Mouse (Mus musculus): Measurements from ENCODE around the gene H1foo. TPM values are rescaled to one million over a fixed set of nuclear protein-coding genes. Genes with fewer than 3 reads are reported as not detected.
A peak's percentile ranks its signal among the peaks of the same experiment; 100 is the strongest.

Gene H1foo
- polyA plus RNA-seq, 1 experiment = not detected

DNA sequence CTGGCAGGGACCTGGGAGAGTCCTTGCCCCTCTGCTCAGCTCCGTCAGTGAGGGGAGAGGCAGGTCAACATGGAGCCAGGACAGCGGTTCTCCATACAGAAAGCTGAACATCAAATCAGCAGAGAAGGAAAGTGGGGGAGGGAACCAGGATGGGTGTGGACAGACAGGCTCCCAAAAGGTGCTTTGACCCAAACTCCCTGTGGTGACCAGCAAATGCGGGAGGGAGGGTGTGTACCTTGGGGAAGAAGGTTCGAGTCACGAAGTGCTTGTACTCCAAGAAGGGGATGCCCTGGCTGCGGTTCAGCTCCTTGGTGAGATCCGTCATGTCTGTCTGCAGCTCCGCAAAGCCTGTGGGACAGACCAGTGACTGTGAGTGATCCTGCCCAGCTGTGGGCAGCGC, 18.9 kb downstream of the H1foo start:
- no peak for DNase-seq (ENCODE audit: low read depth)

GRCm38 (mm10) chr6:115966227-115966966, 21.7 kb downstream of the H1foo start:
- TF ChIP-seq POLR2A (IDR thresholded peaks at IDR 0.05; ENCODE audit: borderline replicate concordance, extremely low read depth, insufficient read depth, insufficient read length, poor library complexity, severe bottlenecking) = no peak
- TF ChIP-seq CTCF (IDR thresholded peaks at IDR 0.05; ENCODE audit: borderline replicate concordance, extremely low read depth, insufficient read depth, insufficient read length) = no peak
- DNase-seq (ENCODE audit: low read depth) = no peak

More for the DNA sequence above, 18.9 kb downstream of the H1foo start:
- TF ChIP-seq CTCF (IDR thresholded peaks at IDR 0.05; ENCODE audit: borderline replicate concordance, extremely low read depth, insufficient read depth, insufficient read length) (no peak), POLR2A (IDR thresholded peaks at IDR 0.05; ENCODE audit: borderline replicate concordance, extremely low read depth, insufficient read depth, insufficient read length, poor library complexity, severe bottlenecking) (no peak)

DNA sequence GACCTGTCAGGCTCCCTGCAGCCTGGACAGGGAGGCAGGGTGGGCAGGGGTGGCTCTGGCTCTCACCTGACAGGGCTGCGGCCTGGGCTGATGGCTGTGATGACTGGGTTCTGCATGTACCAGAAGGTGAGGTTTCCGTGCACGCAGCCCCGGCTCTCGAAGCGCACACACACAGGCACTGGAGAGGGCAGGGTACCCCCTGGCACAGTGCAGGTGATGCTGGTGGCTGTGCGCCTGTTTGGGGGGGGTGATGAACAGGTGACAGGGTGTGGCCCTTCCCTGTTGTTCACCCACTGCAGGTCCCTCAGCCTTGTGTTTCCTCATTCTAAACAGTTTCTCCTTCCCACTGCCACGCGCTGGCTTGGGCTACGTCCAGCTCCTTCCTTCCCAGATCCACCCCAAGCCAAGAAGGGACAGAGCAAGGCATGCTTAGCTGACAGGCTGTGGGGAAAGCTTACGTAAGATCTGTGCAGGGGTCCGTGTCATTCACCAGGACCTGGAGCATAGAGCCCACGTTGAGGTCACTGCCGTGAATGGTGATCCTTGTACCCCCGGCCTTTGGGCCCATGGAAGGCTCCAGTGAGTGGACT, 22.6 kb downstream of the H1foo start:
- no peak for DNase-seq (ENCODE audit: low read depth)
- TF ChIP-seq POLR2A (IDR thresholded peaks at IDR 0.05; ENCODE audit: borderline replicate concordance, extremely low read depth, insufficient read depth, insufficient read length, poor library complexity, severe bottlenecking) (no peak), CTCF (IDR thresholded peaks at IDR 0.05; ENCODE audit: borderline replicate concordance, extremely low read depth, insufficient read depth, insufficient read length) (no peak)

DNA sequence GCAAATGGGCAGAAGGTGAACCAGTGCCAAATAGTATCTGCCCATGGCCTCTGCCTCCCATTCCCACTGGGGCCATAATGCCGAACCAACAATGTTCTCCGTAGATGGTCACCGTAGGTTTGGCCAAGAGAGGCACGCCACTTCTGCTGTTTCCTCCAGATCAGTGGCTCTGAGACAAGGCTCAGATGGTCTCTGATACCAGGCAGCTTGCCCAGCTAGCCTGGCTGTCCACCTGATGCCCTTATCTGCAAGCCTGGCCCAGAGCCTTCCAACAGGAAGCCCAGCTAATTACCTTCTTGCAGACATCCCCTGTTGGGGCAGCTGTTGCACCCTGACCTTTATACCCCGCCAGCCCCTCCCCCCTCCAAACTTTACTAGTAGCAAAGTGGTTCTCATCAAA, 23.3 kb downstream of the H1foo start:
- DNase-seq (ENCODE audit: low read depth) = no peak
- TF ChIP-seq POLR2A (IDR thresholded peaks at IDR 0.05; ENCODE audit: borderline replicate concordance, extremely low read depth, insufficient read depth, insufficient read length, poor library complexity, severe bottlenecking) = no peak
- TF ChIP-seq CTCF (IDR thresholded peaks at IDR 0.05; ENCODE audit: borderline replicate concordance, extremely low read depth, insufficient read depth, insufficient read length) = no peak

- no peak for TF ChIP-seq CTCF (IDR thresholded peaks at IDR 0.05; ENCODE audit: borderline replicate concordance, extremely low read depth, insufficient read depth, insufficient read length)
- TF ChIP-seq POLR2A (IDR thresholded peaks at IDR 0.05; ENCODE audit: borderline replicate concordance, extremely low read depth, insufficient read depth, insufficient read length, poor library complexity, severe bottlenecking) = no peak
- no peak for DNase-seq (ENCODE audit: low read depth)
Measured at GRCm38 (mm10) chr6:115968700-115969099, 24.0 kb downstream of the H1foo start.

- DNase-seq (ENCODE audit: low read depth) = no peak
Measured at GRCm38 (mm10) chr6:115969103-115969502, 24.4 kb downstream of the H1foo start.

GRCm38 (mm10) chr6:115969952-115970351, 25.2 kb downstream of the H1foo start:
- TF ChIP-seq POLR2A (IDR thresholded peaks at IDR 0.05; ENCODE audit: borderline replicate concordance, extremely low read depth, insufficient read depth, insufficient read length, poor library complexity, severe bottlenecking) (no peak), CTCF (IDR thresholded peaks at IDR 0.05; ENCODE audit: borderline replicate concordance, extremely low read depth, insufficient read depth, insufficient read length) (no peak)
- no peak for DNase-seq (ENCODE audit: low read depth)

More at GRCm38 (mm10) chr6:115969103-115969502, 24.4 kb downstream of the H1foo start:
- TF ChIP-seq CTCF (IDR thresholded peaks at IDR 0.05; ENCODE audit: borderline replicate concordance, extremely low read depth, insufficient read depth, insufficient read length) (no peak), POLR2A (IDR thresholded peaks at IDR 0.05; ENCODE audit: borderline replicate concordance, extremely low read depth, insufficient read depth, insufficient read length, poor library complexity, severe bottlenecking) (no peak)

DNA sequence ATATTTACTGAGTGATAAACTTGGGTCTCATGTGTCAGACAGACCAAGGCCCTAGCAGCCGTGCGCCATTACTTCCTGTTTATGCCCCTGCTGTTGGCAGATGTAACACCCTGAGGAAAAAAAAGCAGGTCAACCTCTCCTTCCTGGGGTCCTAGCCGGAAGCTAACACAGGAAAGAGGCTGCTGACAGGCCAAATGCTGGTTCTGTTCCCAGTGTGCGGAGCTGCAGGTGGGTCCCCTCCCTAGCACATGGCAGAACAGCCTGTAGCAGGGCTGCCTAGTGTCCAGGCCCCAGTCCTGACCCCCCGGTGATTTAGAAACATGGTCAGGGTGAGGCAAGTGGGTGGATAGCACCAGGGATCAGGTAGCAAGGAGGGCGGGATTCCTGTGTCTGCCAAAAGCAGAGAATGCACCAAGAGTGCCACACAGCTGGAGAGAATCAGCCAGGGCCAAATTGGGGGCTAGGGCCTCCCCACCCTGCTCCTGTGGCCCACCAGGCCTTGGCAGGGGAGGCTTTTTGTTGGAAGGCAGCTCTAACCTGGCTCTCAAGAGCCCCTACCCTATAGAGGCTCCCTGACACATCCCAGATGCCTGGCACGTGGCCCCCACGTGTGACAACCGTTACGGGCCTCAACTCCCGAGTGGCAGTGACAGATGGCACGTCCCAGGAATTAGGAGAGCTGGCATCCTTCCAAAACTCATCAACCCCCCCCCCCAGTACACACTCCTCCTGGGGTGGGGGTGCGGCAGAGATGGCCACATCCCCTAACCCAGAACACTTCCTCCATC, 26.7 kb downstream of the H1foo start:
- DNase-seq (ENCODE audit: low read depth) = peak; percentile 78
- no peak for TF ChIP-seq CTCF (IDR thresholded peaks at IDR 0.05; ENCODE audit: borderline replicate concordance, extremely low read depth, insufficient read depth, insufficient read length)
- no peak for TF ChIP-seq POLR2A (IDR thresholded peaks at IDR 0.05; ENCODE audit: borderline replicate concordance, extremely low read depth, insufficient read depth, insufficient read length, poor library complexity, severe bottlenecking)

DNA sequence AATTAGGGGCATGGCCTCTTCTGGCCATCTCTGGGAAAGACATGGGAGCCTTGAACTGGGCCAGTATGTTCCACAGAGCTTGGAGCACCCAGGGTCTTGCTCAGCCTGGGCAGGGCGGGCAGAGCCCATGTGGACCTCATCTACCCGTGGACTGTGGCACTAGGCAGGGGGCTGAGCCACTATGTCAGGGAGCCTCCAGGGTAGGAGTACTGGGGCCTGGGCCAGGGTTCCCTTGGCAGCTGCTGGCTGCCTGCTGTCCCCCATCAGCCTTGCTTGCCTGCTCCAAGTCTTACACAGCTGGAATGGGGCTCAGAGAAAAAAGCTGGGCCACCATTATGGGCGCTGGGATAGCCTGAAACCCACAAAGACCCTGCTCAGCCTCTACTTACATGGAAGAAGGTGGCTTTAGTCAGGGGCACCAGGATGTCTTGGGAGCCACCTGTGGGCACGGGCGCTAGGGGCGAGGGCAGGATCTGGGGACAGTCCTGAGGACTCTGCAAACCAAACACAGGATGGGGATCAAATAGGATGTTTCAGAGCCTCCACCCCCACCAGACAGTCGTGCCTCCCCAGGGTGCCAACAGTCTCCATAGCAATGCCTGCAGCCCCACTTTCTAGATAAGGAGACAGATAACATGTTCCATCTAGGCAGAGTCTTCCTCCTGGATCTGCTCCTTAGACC, 27.5 kb downstream of the H1foo start:
- TF ChIP-seq POLR2A (IDR thresholded peaks at IDR 0.05; ENCODE audit: borderline replicate concordance, extremely low read depth, insufficient read depth, insufficient read length, poor library complexity, severe bottlenecking) (no peak), CTCF (IDR thresholded peaks at IDR 0.05; ENCODE audit: borderline replicate concordance, extremely low read depth, insufficient read depth, insufficient read length) (no peak)
- no peak for DNase-seq (ENCODE audit: low read depth)

- TF ChIP-seq POLR2A (IDR thresholded peaks at IDR 0.05; ENCODE audit: borderline replicate concordance, extremely low read depth, insufficient read depth, insufficient read length, poor library complexity, severe bottlenecking) (no peak), CTCF (IDR thresholded peaks at IDR 0.05; ENCODE audit: borderline replicate concordance, extremely low read depth, insufficient read depth, insufficient read length) (no peak)
- DNase-seq (ENCODE audit: low read depth) = no peak
Measured at GRCm38 (mm10) chr6:115973139-115973875, 28.6 kb downstream of the H1foo start.
